Mouse (Mus musculus): ENCODE measurements around the gene Prrt2. TPM values are rescaled to one million over a fixed set of nuclear protein-coding genes. Genes with fewer than 3 reads are reported as not detected.

Gene Prrt2
- polyA plus RNA-seq, 1 experiment: 10.2 TPM

DNA sequence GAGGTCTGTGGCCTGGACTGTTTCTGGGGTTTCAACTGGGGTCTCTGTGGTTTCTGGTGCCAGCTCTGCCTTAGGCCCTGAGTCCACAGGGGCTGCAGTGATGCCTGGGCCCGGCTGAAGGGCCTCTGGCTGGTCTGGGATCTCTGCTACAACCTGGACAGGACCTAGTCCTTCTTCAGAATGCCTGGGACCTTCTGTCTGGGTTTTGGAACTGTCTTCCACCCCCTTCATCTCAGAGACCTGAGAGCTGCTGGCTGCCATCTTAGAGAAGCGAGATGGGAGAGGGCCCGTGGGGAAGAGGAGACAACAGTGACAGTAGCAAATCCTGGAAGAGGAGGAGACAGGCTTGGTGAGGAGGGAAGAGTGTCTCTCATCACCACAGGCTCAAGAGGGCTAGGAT, 980 bp downstream of the Prrt2 start:
- no peak for DNase-seq (ENCODE audit: low spot score)

DNA sequence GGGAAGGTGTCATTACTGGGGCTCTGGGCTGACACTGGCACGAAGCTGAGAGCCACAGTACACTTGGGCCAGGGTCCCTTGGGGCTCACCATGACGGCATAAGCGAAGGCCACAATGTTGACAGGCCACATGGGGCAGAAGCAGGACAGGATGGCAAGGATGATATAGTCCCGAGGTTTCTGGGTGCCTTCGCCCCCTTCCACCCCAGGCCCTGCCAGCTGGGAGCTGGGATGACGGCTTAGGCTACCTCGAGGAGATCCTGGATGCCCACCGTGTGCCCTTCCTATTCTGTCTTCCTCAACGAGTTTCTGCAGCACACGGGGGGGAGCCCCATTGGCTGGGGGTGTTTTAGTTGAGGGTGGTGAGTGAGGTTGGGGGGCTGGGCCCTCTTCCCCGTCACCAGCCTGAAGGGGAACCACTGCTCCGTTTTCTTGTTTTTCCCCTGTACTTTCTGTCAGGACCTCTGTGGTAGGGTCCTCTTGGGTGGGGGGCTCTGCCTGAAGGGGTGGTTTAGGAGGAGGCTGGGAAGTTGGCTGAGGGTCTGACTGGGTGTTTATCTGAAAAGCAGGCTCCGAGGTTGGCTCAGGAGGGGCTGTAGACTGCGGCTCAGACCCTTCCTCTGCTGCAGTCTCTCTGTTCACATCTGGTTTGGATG, 1.6 kb downstream of the Prrt2 start:
- DNase-seq (ENCODE audit: low spot score): no peak

DNA sequence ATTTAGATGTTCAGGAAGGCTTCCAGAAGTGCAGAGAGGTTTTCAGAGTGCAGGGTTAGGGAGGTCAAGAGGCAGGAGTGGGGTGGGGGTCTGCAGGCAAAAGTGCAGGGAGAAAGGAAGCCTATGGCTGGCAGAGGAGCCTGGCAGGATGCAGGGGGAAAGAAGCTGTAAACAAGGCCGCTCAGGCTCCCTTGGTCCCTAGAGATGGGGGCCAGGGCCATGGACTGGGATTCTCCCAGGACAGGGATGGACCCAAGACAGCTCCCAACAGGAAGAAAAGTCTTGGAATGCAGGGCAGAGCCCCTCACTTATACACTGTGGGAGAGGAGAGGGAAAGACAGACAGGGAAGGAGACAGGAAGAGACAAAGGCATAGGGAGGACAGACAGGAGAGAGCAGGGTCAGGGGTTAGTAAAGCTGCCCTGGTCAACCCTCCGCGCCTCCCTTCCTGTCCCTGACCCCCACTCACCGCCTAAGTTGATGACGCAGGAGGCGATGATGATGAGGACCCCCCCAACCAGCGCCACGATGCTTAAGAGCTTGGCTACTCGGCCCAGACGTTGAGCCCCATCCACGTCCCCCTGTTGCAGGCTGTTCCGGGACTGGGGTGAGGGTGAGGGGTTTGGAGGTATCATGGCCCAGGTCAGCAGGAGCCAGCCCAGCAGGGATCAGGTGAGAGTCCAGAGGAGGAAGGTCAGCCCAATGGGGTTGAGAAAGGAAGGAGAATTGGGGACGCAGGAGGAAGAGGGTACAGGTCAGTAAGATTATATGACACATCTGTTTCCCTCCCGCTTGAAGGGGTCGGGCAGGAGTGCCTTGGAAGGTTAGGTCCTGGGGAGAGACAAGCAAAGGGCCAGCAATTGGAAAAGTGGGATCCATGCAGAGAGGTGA, 2.4 kb downstream of the Prrt2 start:
- no peak for DNase-seq (ENCODE audit: low spot score)

DNA sequence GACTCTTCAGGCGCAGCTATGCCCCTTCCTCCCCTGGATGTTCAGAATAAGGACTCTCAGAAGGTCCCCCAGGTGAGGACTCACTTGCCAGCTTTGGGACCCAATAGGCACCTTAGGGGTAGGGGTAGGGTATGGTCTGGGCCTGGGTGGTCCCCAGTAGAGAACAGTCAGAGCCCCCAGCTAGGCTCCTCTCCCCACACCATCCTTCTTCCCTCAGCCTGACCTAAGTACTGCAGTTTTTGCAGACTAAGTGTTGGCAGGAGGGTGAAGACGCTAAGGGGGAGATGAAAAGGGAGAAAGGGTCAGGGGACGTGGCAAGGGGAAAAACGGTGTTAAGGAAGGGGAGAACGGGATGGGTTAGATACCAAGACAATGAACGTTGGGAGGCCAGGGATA, 3.1 kb downstream of the Prrt2 start:
- DNase-seq (ENCODE audit: low spot score): no peak

DNA sequence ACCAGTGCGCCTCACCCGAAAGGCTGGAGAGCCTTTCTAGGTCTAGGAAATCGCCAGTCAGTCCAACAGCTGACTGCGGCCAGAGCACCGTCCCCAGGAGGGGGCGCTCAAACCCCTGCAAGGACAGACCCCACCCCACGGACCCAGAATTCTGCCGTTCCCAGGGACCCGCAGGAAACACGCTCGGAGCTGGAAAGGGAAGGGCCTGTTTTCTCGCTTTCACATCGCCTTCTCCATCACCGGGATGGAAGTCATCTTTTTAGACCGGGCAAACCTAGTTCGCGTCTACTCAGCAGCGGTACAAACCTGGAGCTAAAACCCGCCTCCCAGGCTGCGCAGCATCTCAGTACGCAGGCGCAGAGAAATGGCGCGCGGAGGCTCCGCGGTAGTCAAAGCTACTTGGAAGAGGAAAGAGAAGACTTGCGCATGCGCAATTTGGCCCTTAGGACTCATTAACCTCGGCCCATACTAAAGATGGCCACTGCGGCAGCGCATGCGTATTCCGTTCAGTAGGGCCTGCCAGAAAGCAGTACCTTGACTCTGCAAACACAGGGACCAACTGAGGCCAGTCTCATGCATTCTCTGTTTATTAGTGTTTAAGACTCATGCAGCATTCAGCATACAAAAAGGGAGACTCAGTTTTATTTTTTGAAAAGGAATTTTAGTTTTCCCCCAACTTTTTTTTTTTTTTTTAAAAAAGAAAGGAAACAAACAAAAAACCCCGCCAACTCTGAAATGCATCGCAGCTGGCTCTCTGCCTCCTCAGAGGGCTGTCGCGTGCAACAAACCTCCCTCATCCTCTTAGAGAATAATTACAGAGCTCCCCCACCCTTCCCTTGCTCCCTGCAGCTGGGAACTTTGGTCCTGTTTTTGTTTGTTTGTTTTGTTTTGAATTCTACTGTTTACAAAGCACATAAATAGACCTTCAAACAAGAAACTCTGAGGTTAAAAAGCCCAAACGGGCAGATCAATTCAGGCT, 3.8 kb downstream of the Prrt2 start, which contains the start of gene Pagr1a:
Pagr1a (minus strand) TSS at position 382 of the 979 bp plus-strand sequence.
- DNase-seq (ENCODE audit: low spot score): peak; percentile 94

DNA sequence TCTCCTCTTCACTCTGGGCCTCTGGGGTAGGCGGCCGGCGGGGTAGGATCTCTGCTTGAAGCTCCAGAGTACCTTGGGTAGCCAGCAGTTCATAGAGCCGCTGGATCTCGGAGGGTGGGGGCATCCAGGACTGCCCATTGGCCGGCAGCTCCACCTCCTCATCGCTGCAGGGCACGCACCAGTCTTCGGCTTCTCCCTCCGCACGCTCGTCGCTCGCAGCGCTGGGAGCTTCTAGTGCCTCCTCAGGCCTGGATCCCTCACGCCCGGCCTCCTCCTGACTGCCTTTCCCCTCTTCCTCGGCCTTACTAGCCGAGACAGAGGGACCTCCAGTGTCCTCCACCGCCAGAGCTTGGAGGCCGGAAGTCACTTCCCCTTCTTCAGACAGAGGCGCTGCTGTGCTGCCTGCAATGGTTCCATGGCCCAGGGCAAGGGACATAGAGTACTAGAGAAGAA, 4.5 kb downstream of the Prrt2 start:
- no peak for DNase-seq (ENCODE audit: low spot score)

DNA sequence TGATC, 4.7 kb downstream of the Prrt2 start, which contains the start of gene Pagr1b:
Pagr1b (minus strand) TSS at position 4 of the 5 bp plus-strand sequence.
- DNase-seq (ENCODE audit: low spot score): no peak

DNA sequence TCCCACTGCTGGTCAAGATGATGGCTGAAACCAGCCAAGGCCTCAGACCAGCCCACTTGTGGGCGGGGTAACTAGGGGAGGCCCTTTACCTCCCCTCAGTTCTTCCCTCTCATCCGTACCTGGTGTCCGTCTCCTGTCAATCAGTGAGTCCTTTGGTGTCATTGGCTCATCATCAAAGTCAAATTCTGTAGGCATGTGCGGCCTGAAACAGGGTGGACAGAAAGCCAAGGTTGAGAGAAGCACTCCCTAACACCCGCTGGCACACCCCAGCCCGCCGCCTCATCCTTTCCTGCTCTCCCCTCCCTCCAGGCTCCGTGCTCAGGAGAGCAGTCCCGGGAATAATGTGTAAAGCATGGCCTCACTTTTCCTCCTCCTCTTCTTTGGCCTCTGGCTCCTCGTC, 4.9 kb downstream of the Prrt2 start:
- DNase-seq (ENCODE audit: low spot score): no peak

DNA sequence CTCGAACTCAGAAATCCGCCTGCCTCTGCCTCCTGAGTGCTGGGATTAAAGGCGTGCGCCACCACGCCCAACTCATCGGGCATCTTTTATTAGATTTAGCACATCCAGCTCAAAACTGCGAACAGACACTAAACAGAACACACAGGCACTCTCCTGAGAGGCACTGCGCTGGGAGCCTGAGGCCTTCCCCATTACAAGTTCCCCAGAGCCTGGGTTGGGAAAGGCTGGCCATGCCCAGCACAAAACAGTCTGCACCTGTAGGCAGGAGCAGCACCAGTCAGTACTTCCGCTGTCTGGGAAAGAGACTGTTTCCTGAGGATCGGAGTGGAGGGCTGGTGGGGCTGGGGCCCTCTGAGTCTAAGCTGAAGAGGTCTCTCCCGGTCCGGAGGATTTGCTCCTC, 6.0 kb downstream of the Prrt2 start:
- no peak for DNase-seq (ENCODE audit: low spot score)

DNA sequence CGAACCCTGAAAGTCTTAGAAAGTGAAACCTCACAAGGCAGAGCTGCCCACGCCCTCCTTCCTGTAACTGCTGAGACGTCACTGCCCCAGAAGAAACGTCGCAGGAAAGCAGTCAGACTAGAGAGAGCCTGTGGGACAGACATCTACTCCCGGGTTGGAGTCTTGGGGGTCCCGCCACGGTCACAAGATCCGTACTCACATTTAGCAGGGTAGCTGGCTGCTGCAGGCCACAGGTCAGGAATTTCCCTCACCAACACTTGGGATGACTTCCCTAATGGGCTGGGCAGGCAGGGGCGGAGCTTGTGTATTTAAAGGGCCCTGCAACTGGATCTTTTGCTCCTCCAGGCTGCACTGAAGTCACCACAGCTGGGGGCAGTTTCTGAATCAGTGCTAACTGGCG, 6.7 kb downstream of the Prrt2 start, which contains the start of gene Mvp:
Mvp (minus strand) TSS at position 302 of the 400 bp plus-strand sequence.
- DNase-seq (ENCODE audit: low spot score): peak; percentile 55

DNA sequence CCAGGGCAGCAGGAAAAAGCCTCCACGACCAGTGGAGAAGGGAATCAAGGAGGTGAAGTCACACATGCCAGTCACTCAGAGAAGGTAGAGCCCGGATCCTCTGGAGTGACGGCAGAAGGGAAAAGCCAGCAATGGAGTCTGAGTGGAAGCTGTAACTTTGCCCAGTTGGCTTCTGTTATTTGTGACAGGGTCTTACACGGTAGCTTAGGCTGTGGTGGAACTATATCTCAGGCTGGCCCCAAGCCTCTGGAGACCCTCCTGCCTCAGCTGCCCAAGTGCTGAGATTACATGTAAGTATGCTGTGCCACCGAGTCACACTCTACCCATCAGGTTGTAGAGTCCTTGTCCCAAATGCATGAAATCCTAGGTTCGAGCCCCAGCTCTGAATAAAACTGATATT, 7.6 kb downstream of the Prrt2 start:
- no peak for DNase-seq (ENCODE audit: low spot score)

DNA sequence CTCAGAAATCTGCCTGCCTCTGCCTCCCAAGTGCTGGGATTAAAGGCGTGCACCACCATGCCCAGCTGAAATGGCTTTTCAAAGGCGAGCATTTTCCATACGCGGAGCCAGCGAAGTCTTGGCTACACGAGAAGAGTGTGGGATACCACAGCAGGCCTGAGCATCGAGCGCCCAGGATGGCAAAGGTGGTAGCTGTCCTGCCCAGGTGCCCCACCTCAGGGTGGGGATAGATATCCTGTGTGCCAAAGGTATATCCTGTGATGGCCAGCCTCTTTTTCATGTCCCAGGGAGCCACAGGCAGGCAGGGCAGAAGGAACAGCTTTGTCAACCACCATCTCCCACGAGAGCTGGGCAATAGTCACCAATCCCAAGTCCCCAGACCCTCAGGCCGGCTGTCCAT, 8.2 kb downstream of the Prrt2 start:
- no peak for DNase-seq (ENCODE audit: low spot score)

DNA sequence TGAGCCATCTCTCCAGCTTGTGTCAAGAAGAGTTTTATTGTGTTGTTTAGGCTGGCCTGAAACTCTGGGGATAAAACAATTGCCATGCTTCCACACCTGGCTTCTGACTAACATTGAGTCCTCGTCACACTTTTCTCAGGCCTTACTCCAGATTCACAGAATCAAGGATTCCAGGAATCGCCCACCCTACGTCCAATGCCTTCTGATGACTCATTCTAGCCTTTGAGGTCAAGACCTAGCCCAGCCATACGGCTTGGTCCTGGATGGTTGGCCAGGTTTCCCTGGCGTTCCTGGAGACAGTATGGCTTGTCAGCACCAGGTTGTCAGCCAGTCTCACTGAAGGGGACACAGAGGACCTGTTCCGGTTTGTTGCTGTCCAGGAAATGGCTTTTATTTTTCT, 8.6 kb downstream of the Prrt2 start:
- DNase-seq (ENCODE audit: low spot score): no peak

DNA sequence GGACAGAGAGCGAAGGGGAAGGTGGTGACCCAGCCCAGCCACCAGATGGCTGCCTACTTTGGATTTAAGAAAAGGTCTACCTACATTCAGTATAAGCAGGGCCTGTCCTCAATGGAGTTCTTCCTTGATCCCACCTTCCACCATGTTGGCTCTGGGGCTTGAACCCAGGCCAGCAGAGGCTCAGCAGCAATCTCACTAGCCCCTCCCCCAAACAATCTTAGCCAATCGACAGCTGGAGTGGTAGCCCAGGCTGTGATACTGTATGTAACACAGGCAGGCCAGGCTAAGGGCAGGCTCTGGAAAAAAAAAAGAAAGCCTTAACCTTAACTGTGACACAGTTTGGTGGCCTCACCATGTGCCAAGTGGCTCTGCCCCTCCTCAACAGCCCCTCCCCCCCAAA, 9.3 kb downstream of the Prrt2 start:
- no peak for DNase-seq (ENCODE audit: low spot score)

DNA sequence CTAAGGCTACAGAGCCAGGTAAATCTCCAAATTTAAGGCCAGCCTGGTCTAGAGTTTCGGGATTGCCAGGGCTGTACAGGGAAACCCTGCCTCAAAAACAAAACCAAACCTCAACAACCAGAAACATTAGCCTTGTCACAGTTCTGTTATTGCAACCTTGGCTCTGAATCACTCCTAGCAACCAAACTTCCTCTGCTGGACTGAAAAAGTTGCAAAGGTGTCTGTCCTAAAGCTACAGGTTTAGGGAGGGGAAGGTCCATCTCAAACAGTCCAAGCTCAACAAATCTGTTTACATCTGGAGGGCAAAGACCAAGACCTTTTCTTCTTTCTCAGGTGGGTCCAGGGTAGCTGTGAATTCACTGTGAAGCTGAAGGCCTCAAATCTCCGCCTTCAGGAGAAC, 10.0 kb downstream of the Prrt2 start:
- DNase-seq (ENCODE audit: low spot score): no peak

DNA sequence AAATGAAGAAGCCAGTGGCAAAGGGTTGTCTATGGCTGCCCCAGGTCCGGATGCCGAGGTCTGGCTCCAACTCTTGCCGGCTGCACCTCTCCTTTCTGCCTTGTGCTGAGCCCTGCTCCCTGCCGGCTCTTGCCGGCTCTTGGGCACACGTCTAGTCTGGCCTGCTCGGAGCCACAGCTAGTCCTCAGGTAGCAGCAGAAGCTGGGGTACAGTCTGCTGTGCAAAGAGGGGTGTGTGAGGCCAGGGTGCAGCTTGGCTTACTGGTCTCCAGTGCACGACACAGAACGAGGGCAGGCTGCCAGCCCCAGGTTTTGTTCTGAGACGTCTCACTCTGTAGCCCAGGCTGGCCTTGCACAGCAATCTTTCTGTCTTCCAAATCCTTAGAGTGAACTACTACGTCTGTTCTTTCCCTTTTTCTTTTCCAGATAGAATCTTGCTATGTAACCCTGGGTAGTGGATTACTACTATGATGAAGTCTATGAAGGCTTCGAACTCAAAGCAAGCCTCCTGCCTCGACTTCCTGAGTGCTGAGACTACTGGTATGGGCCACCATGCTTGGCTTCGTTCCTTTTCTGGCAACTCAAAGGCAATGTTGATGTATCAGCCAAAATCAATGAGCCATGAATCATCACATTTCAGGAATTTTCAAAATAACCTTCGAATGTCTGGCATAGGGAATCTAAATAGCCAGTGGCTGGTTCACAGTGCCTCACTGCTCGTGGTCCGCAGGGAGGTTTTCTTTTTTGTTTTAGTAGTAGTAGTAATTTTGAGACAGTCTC, 11.5 kb downstream of the Prrt2 start:
- no peak for DNase-seq (ENCODE audit: low spot score)

DNA sequence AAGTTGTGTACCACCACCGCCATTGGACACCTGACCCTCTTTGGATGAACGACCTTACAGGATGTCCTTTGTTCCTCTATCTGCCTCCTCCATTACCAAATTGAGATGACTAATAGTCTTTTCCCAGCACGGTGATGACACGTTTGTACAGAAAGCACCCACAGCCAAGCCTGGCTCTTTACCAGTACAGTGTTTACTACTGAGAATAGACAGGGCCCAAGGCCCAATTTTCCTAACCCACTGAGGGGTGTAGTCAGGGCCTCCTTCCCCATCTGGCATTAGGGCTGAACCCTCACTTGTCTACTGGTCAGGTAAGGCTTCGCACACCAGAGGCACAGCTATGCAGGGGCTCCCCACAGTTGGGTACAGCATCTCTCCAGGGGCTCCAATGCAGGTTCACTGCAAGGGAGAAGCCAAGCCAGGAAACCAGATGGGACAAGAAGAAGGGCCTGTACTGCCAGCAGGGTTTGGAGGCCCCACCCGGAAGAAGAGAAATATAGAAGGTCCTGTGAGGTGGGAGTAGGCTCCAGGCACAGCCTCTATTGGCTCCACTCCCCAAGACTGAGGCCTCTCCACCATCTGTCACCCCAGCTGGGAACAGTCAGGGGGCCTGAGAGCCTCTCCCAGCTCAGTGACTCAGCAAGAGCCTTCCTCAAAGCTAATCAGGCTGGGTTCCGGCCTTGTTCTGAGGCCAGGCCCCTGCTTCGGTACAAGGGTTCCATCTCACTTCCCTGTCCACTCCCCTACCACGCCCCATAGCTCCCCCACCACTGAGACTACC, 12.6 kb downstream of the Prrt2 start:
- DNase-seq (ENCODE audit: low spot score): no peak

DNA sequence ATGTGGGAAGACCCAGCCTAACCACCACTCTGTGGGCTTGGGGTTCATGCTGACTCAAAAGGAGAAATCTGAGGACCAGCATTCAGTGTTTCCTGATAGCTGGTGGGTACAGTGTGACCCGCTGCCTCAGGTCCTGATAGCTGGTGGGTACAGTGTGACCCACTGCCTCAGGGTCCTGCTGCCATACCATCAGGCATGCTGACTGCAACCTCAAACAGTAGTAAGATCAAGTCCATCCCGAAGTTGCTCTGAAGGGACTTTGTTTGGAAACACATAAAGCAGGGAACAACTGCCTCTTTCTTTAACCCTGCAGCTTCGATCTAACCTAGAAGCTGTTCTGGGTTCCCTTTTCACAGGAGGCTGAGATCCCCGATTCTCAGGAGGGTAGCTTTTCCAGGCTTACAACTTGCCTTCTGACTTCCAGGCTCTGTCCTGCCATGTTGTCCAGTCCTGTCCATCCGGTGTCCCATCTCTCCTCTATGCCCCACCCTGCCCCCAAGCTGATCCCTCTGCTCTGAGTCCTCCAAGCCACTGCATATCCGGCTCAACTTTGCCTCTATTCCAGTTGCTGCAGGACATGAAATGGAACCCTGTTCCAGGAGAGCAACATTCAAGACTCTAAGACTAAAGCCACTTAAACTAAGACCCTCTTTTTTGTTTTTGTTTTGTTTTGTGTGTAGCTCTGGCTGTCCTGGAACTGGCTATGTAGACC, 13.5 kb downstream of the Prrt2 start:
- no peak for DNase-seq (ENCODE audit: low spot score)

DNA sequence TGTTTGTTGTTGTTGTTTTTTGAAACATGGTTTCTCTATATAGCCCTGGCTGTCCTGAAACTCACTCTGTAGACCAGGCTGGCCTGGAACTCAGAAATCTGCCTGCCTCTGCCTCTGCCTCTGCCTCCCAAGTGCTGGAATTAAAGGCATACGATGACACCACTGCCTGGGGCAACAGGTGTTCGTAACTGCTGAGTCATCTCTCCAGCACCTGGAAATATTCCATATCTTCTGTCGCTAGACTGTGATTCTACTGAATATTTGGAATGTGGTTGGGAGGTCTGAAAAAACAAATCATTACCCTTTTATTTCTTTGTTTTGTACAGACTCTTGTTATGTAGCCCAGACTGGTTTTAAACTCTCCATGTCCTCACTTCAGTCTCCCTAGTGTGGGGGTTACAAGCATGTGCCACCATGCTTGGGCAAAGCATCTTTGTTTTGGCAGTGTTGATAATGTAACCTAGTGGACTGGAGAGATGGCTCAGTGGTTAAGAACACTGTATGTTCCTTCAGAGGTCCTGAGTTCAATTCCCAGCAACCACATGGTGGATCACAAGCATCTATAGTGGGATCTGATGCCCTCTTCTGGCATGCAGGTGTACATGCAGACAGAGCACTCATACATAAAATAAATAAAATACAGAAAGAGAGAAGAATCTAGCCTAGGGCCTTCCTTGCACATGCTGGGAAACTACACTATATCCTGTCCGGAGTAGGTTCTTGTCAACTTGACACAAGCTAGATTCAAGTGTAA, 16.7 kb downstream of the Prrt2 start:
- DNase-seq (ENCODE audit: low spot score): no peak

DNA sequence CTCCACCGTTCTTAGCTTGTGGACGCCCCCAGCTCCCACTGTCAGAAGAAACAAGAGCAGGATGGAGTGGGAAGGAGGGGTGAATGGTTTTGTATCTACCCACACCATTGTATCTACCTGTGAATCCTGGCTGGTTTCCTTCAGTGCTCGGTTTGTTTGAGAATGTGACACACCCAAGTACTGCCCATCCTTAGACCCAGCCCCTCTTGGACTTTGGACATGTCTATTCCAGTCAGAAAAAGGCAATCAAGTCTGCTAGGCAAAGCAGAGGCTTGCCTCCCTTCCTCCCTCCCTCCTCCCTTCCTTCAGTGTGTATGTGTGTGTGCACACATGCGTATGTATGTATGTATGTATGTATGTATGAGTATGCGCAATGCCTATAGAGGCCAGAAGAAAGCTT, 17.4 kb downstream of the Prrt2 start:
- no peak for DNase-seq (ENCODE audit: low spot score)
